ENCODE assay signal across 12 mouse cellular contexts in genomic region chr10:71368128-71368940, GRCm38 (mm10). TPM values are rescaled to one million over a fixed set of nuclear protein-coding genes. Genes with fewer than 3 reads are reported as not detected.
A peak's percentile ranks its signal among the peaks of the same experiment; 100 is the strongest.
DNase-seq lines count a peak whose midpoint lies in the region; ATAC-seq and TF ChIP-seq lines count a peak whose summit lies in the region.
"Had no signal": no experiment of that assay in that cellular context is flagged by ENCODE, and none has a peak within 500 bp of the region (broad histone marks: within the 10 kb centered on the region; RNA-seq: fewer than 3 reads in every experiment).

No protein-coding gene starts in this region.

- H3K4me1 ChIP-seq in midbrain, embryonic 15.5 days: no peaks in the 10 kb centered on the region
- H3K4me1 ChIP-seq in midbrain, embryonic 16.5 days (ENCODE audit: control insufficient read depth, insufficient read depth, low read length): no peaks in the 10 kb centered on the region
- H3K4me1 ChIP-seq in kidney, postnatal 0 days (replicated peaks; ENCODE audit: insufficient read depth, low read length): no peaks in the 10 kb centered on the region

- TF ChIP-seq CTCF in kidney, postnatal 0 days (IDR thresholded peaks at IDR 0.05; ENCODE audit: low read depth): no peak

- ATAC-seq in midbrain, embryonic 15.5 days (replicated peaks): 0 out of 2 replicates have a peak, but pooled peaks have one; percentile 42
- ATAC-seq in midbrain, embryonic 16.5 days: no peak
- ATAC-seq in kidney, postnatal 0 days (replicated peaks; ENCODE audit: low FRiP score, low read depth): peak; percentile 67

- no peak overlapping the region for H3K4me2 ChIP-seq in midbrain, embryonic 15.5 days
- no peak overlapping the region for H3K4me2 ChIP-seq in midbrain, embryonic 16.5 days (ENCODE audit: low read length)
- no peak overlapping the region for H3K4me2 ChIP-seq in kidney, postnatal 0 days (ENCODE audit: low read length)

- no peaks in the 10 kb centered on the region for H3K9me3 ChIP-seq in midbrain, embryonic 15.5 days
- no peaks in the 10 kb centered on the region for H3K9me3 ChIP-seq in midbrain, embryonic 16.5 days (replicated peaks; ENCODE audit: control insufficient read depth, low read length, poor library complexity, severe bottlenecking)
- no peaks in the 10 kb centered on the region for H3K9me3 ChIP-seq in kidney, postnatal 0 days (replicated peaks; ENCODE audit: low read length)

- DNase-seq in kidney, adult 11 months: peak; percentile 65
- no peak for DNase-seq in kidney, postnatal 10 days
- peak; percentile 30 for DNase-seq in kidney, postnatal 0 days (ENCODE audit: low spot score)
- DNase-seq in yolk sac, embryonic 10.5 days (ENCODE audit: low spot score): peak; percentile 47
- no peak for DNase-seq in adrenal gland, postnatal 36 days
- DNase-seq in testis, postnatal 10 days (ENCODE audit: low spot score): no peak
- DNase-seq: adrenal gland, postnatal 10 days; cerebellum, postnatal 25 days; lung, postnatal 36 days; thymus, postnatal 36 days had no signal

- no peak overlapping the region for H3K9ac ChIP-seq in midbrain, embryonic 15.5 days
- H3K9ac ChIP-seq in midbrain, embryonic 16.5 days (ENCODE audit: low read depth, low read length): no peak overlapping the region
- no peak overlapping the region for H3K9ac ChIP-seq in kidney, postnatal 0 days (ENCODE audit: low read depth, low read length)

- no peak overlapping the region for H3K4me3 ChIP-seq in midbrain, embryonic 15.5 days
- H3K4me3 ChIP-seq in midbrain, embryonic 16.5 days (ENCODE audit: low read depth, low read length): no peak overlapping the region
- H3K4me3 ChIP-seq in kidney, postnatal 0 days (replicated peaks; ENCODE audit: low read depth, low read length): no peak overlapping the region

- 77% methylated on average over 16 of the region's 16 CpGs for WGBS in midbrain, embryonic 15.5 days
- 88% methylated on average over 16 of the region's 16 CpGs for WGBS in midbrain, embryonic 16.5 days
- WGBS in kidney, postnatal 0 days: 58% methylated on average over 16 of the region's 16 CpGs

- peaks cover 5% of the 10 kb centered on the region; the same call in 1 of the 2 replicates for H3K36me3 ChIP-seq in midbrain, embryonic 15.5 days (replicated peaks)
- peaks cover 10% of the 10 kb centered on the region for H3K36me3 ChIP-seq in midbrain, embryonic 16.5 days (ENCODE audit: control insufficient read depth, insufficient read depth, low read length)
- H3K36me3 ChIP-seq in kidney, postnatal 0 days (ENCODE audit: insufficient read depth, low read length): 0 out of 2 replicates have a peak, but pooled peaks cover 3% of the 10 kb centered on the region

- no peaks in the 10 kb centered on the region for H3K27me3 ChIP-seq in midbrain, embryonic 15.5 days (replicated peaks)
- no peaks in the 10 kb centered on the region for H3K27me3 ChIP-seq in midbrain, embryonic 16.5 days (ENCODE audit: control insufficient read depth, insufficient read depth, low read depth, low read length)
- no peaks in the 10 kb centered on the region for H3K27me3 ChIP-seq in kidney, postnatal 0 days (ENCODE audit: insufficient read depth, low read length)

- no peak overlapping the region for H3K27ac ChIP-seq in midbrain, embryonic 15.5 days
- no peak overlapping the region for H3K27ac ChIP-seq in midbrain, embryonic 16.5 days (ENCODE audit: low read length)
- no peak overlapping the region for H3K27ac ChIP-seq in kidney, postnatal 0 days

RNA-seq across cellular contexts. Expression of gene Ipmk, which starts 20.8 kb away (rescaled TPM):
- polyA plus RNA-seq in midbrain, embryonic 15.5 days (2015; fragmentation: Nextera tagmentation; extraction: Ambion mirVana): 17.9 and 18.2 TPM in 2 replicates
- polyA plus RNA-seq in midbrain, embryonic 16.5 days (2015; fragmentation: Nextera tagmentation; extraction: Ambion mirVana): 16.5 and 19.3 TPM in 2 replicates
- 16.1 and 17.5 TPM in 2 replicates for polyA plus RNA-seq in kidney, postnatal 0 days (2015; fragmentation: Nextera tagmentation; extraction: Ambion mirVana)
- 10 to 100 TPM; 15.6 to 20.5 TPM for total RNA-seq in adrenal gland, postnatal 36 days (2021)

RNA-seq across cellular contexts. Expression of gene Cisd1, which starts 23.6 kb away (rescaled TPM):
- polyA plus RNA-seq in midbrain, embryonic 15.5 days (2015; fragmentation: Nextera tagmentation; extraction: Ambion mirVana): 257 and 277 TPM in 2 replicates
- 300 and 325 TPM in 2 replicates for polyA plus RNA-seq in midbrain, embryonic 16.5 days (2015; fragmentation: Nextera tagmentation; extraction: Ambion mirVana)
- polyA plus RNA-seq in kidney, postnatal 0 days (2015; fragmentation: Nextera tagmentation; extraction: Ambion mirVana): 300 and 305 TPM in 2 replicates
- 100 to 1,000 TPM in 1 of 2 experiments, 10 to 100 TPM in 1; 90.4 to 140 TPM for total RNA-seq in adrenal gland, postnatal 36 days (2021)

Comparison
In these comparisons a context has a peak if more than half of its experiments do, and no peak if none do; other contexts are left out.
1. DNase-seq: peak in kidney, adult 11 months (single experiment), kidney, postnatal 0 days (single experiment) and yolk sac, embryonic 10.5 days (single experiment); none in kidney, postnatal 10 days (single experiment), adrenal gland, postnatal 36 days (0 of 2) and testis, postnatal 10 days (single experiment).